Mouse (Mus musculus) cerebellum, postnatal 10 days (tissue): ENCODE measurements around the gene Ak6.

Experiments
- DNase-seq, 2 experiments: peaks; one replicate each; pipeline ENCODE4 v3.0.0; 2021; ENCODE audit warnings: mixed read lengths in 2 of 2

Gene Ak6

DNA sequence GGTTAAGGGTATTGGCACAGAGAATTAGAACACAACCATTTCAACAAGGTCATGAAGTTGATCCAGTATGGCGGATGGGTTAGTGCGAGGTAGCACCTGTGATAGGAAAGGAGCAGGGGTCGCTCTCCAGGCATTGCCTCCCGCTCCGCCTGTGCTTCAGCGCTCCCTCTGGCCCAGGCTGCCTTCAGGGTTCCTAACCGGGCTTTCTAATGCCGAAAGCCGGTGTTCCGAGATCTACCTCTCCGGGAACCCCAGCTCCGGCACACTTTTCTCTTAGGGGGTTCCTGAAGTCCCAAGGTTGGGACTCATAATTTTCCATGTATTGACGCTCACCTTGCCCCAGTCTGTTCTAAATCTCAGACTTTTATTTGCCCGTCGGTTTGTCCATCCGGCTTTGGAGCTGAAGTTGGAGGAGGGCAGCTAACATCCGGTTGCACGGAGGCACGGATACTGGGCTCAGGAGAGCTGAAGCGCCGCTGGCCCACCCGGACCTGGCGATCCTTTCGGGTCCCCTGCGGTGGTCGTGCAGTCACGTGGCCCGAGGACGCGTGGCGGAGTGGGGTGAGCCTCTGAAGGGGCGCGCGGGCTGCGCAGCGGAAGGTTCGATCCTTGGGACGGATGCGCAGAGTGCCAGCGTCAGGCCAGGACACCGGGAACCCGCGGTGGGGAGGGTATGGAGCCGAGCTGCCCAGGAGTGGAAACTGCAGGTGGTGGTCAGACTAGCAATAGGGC lies 18.7 kb downstream of the Ak6 start, which contains the start of gene Ccdc125:
TSS of gene Ccdc125 (plus strand) at position 427 of the 732 bp plus-strand sequence.
- peak; percentile 53 to 57 for DNase-seq

DNA sequence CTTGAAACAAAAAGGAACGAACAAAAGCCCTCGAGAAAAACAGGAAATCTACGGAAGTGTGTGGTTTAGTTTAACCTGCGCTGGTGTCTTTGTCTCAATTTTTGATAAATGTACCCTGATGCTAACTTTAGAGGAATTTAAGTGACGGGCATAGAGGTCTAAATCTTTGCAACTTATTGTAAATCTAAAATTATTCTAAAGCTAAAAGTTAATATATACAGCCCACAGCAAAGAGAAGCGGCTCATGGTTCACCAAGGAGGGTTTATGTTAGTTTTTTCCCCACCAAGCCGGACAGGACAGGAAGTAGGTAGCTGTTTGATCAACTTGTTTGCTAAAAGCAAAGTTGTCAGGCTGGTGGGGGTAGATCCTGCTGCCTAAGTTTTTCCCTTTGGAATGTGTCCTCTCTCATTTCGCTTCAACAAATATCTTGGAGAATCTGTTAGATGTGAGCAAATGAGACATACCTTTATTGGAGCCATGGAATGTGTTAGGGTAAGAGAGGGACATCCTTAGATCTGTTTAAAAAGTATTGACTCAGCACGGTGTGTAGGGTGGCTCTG lies 19.5 kb downstream of the Ak6 start:
- DNase-seq, result no peak

DNA sequence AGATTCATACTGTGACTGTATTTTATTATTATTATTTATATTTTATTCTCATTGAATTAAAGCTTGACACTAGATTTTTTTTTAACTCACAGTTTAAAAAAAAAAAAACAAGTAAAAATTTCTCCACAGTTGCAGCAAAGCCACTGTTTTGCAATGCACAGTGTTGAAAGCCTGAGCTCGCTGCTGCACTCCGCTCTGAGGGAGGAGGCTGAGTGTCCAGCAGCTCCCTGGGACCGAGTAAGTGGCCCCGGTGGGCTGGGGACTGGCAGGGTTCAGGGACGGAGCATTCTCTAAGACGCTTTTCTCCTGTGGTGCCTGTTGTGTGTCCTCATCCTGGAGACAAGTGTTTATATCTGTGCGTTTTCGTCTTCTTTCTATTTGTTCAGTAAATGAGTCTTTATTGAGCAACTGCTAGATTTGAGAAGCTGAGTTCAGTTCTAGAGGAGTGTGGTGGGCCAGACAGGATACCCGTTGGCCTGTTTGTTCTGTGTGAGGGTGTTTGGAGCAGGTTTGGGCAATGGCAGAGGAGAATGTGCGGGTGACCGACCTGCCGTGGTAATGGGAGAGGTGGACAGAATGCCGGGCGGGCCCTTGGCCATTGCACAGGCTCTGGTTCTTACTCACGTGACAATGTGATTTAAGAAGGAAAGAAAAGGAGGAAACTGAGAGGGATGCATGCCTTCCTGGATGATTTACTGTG lies 25.3 kb downstream of the Ak6 start:
- no peak for DNase-seq

DNA sequence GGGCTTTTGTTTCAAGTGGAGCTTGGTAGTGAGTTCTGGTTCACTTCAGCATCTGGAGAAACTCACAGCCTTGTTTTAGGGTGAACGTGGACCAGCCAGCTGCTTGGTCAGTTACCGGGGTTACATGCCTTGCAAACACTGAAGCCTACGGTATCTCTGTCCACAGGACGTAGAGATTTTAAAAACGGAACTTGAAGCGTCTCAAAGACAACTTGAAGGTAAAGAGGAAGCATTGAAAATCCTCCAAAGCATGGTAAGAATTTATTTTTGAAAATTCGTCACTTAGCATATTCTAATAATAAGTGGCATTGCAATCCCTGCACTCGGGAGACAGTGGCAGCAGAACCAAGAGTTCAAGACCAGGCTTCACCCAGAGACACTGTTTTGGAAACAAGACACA lies 30.8 kb downstream of the Ak6 start:
- DNase-seq, result no peak

DNA sequence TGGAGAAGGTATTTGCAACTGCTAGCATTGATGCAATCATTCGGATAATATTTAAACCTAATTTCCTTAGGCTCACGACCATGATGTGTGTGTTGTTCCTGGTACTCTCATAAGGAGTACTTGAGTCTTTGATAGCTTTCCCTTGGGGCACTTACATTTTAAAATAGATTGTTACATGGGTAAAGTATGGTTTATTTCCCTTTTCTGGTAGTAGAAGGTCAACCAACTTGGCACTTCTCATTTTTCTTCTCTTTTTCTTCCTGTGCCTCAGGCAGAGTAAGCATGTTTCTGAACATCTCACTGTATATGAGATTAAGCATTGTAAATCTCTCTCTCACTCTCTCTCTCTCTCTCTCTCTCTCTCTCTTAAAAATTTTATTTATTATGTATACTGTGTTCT lies 32.1 kb downstream of the Ak6 start:
- no peak for DNase-seq

DNA sequence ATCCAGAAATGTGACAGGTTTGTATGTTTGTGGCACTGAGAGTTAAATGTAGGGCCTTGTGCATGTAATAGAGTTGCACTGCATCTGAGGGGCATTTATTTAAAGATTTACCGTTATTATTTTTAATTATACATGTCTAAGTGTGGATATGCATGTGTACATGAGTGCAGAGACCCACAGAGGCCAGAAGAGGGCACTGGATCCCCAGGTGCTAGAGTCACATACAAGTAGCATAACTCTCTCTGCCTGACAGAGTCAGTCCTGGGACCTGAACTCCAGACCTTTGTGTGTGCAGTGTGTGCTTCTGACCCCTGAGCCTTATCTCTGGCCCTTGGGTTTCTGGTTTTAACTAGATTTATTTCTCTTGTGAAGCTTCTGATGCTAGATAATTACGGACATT lies 33.6 kb downstream of the Ak6 start:
- DNase-seq, result no peak

DNA sequence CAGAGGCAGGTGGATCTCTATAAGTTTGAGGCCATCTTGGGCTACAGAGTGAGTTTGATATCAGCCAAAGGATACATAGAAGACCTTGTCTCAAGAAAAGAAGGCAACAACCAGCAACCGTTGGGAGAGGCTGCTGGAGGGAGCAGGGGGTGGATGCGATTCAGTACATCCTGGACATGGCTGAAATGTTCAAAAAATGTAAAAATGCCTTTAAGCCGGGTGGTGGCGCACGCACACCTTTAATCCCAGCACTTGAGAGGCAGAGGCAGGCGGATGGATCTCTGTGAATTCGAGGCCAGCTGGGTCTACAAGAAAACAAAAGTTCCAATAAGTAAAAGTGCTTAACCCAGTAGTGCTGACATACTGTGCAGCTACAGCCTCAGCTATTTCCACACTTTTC lies 36.7 kb downstream of the Ak6 start:
- DNase-seq, result no peak

DNA sequence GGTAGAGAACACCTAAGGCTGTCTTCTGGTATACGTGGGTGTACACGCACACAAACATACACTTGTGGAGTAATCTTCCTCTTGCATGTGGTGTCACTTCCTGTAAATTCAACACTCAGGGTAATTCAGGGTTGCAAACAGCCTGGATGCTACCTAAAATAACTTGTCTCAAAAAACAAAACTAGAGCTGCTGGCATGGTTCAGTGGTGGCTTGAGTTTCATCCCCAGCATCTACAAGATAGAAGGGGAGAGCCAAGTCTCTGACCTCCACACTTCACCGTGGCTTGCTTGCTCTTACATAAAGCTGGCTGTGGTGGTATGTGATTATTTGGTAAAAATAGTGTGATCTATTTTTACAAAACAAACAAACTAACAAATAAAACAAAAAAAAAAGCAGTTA lies 46.8 kb downstream of the Ak6 start:
- DNase-seq, result no peak

DNA sequence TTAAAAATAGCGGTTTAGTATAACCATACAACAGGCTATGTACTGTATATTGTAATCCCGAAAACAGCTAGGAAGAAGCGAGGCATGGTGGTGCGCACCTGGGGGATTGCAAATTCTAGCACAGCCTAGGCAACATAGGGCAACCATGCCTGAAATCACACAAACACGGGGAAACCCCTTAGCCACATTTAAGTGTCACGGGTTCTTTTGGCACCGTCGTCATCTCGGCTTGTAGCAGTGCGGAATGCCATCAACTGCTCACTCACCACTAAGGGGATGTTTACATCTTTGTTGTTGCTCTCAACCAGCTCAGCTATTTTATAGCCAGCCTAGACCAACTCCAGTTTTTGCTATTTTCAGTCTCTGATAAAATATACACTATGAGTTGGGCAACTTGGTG lies 48.1 kb downstream of the Ak6 start:
- DNase-seq, result no peak

DNA sequence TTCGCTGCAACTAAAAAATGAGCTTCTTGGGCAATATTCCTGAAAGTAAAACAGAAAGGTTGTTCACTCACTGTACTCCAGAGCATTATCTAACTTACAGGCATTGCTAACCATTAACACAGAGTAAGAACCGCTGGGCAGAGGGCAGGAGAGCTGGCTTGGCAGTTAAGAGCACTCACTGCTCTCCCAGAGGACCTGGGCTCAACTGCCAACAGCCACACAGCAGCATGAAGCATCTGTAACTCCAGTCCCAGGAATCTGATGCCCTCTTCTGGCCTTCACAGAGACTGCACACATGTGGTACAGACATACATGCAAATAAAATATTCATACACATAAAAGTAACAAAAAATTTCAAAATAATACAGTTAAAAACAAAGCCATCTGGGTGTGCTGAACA lies 52.7 kb downstream of the Ak6 start:
- DNase-seq, result no peak

DNA sequence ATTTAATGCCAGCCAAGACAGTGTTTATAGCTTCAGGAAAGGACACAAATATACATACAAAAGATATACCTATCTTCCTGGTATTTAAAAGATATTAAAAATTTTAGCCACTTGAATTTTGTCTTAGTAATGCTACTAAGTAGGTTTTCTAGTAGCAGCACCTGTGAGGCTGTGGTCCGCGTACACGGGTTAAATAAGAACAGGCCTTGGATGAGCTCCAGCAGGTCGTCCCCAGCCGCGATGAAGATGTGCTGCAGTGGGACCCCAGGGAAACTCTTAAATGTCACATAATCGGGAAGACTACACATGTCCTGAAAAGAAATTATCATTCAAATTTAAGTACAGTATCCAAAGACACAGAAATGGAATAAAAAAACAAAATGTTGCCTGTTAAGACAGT lies 55.4 kb downstream of the Ak6 start:
- DNase-seq, result no peak

DNA sequence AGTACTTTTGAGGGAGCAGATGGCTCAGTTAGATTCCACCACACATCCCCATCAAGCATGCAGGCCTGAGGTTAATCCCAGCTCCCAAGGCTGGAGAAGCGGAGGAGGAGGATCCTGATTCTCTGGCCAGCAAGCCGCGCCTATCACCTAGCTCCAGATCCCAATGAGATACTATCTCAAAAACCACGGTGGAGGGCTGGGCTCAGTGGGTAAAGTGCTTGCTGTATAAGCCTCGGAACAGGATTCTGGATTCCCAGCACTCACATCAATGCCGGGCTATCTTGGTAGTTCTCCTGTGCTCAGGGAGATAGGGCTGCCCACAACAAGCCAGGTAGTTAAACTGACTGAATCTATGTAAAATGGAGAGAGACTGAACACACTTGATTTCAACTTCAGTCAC lies 64.7 kb downstream of the Ak6 start:
- DNase-seq, result no peak
